Mouse (Mus musculus): Measurements from ENCODE around the gene Iah1.

The Iah1 gene

GRCm38 (mm10) chr12:21315923-21316868 is at the start of gene Iah1:
Gene Iah1, plus strand, starts transcription at chr12:21316389.
- DNase-seq (ENCODE audit: low spot score): peak; percentile 71

- DNase-seq (ENCODE audit: low spot score): no peak
Observed at GRCm38 (mm10) chr12:21266784-21267098, 49.4 kb upstream of the Iah1 start.

- DNase-seq (ENCODE audit: low spot score): no peak
Observed at GRCm38 (mm10) chr12:21268083-21268616, 48.0 kb upstream of the Iah1 start.

- no peak for DNase-seq (ENCODE audit: low spot score)
Observed at GRCm38 (mm10) chr12:21274446-21274845, 41.7 kb upstream of the Iah1 start.

GRCm38 (mm10) chr12:21277352-21277864 is 38.8 kb upstream of the Iah1 start:
- DNase-seq (ENCODE audit: low spot score): no peak

- no peak for DNase-seq (ENCODE audit: low spot score)
Observed at GRCm38 (mm10) chr12:21284761-21285441, 31.3 kb upstream of the Iah1 start, which contains the start of gene Cpsf3. Gene Cpsf3, plus strand, starts transcription at chr12:21285391.

- DNase-seq (ENCODE audit: low spot score): no peak
Observed at GRCm38 (mm10) chr12:21285508-21286242, 30.5 kb upstream of the Iah1 start.

GRCm38 (mm10) chr12:21286243-21286622 is 30.0 kb upstream of the Iah1 start, which contains the start of gene Itgb1bp1:
Gene Itgb1bp1, minus strand, starts transcription at chr12:21286284.
- peak; percentile 96 for DNase-seq (ENCODE audit: low spot score)

- peak; percentile 9 for DNase-seq (ENCODE audit: low spot score)
Observed at GRCm38 (mm10) chr12:21286712-21287650, 29.2 kb upstream of the Iah1 start.

- DNase-seq (ENCODE audit: low spot score): no peak
Observed at GRCm38 (mm10) chr12:21288716-21289395, 27.3 kb upstream of the Iah1 start.

GRCm38 (mm10) chr12:21289651-21290050 is 26.5 kb upstream of the Iah1 start:
- DNase-seq (ENCODE audit: low spot score): no peak

GRCm38 (mm10) chr12:21298856-21299255 is 17.3 kb upstream of the Iah1 start:
- DNase-seq (ENCODE audit: low spot score): no peak

GRCm38 (mm10) chr12:21301324-21301723 is 14.9 kb upstream of the Iah1 start:
- DNase-seq (ENCODE audit: low spot score): no peak

- DNase-seq (ENCODE audit: low spot score): no peak
Observed at GRCm38 (mm10) chr12:21301932-21302331, 14.3 kb upstream of the Iah1 start.

- DNase-seq (ENCODE audit: low spot score): no peak
Observed at GRCm38 (mm10) chr12:21302361-21302783, 13.8 kb upstream of the Iah1 start.

GRCm38 (mm10) chr12:21305741-21306140 is 10.4 kb upstream of the Iah1 start:
- DNase-seq (ENCODE audit: low spot score): no peak

GRCm38 (mm10) chr12:21306721-21307120 is 9.5 kb upstream of the Iah1 start:
- no peak for DNase-seq (ENCODE audit: low spot score)

- DNase-seq (ENCODE audit: low spot score): no peak
Observed at GRCm38 (mm10) chr12:21312201-21312600, 4.0 kb upstream of the Iah1 start.

- no peak for DNase-seq (ENCODE audit: low spot score)
Observed at GRCm38 (mm10) chr12:21316869-21317265, 678 bp downstream of the Iah1 start.
